Mouse (Mus musculus) left cerebral cortex, postnatal 36 days (tissue): Measurements from ENCODE around the gene Lrp4. TPM values are rescaled to one million over a fixed set of nuclear protein-coding genes. Genes with fewer than 3 reads are reported as not detected.
"Not testable (repeated sequence)": the region's sequence is repeated elsewhere in the genome, so short reads cannot be mapped to it uniquely, and the experiment has no call there.

Experiments
- DNase-seq, 2 experiments: peaks; one replicate each; pipeline ENCODE4 v3.0.0; 2021 to 2022; ENCODE audit warnings: low spot score in 2 of 2, mixed read lengths in 1 of 2
- intact Hi-C: fragments of 180-260 bp; cut with DNase I; formaldehyde crosslinking; loops from one replicate; pipeline ENCODE4 v1.15.1; 2025
- total RNA-seq, 2 experiments: library from RNA; stranded (reverse); gene quantifications; 2 replicates each; pipeline ENCODE4 v1.2.3; 2021

Gene Lrp4
- total RNA-seq, 2 experiments from 2014 or later: 24.7 to 29.6 TPM

- intact Hi-C loops: no loop called here
- no peak for DNase-seq
These were observed 19.5 kb downstream of the Lrp4 start for GRCm38 (mm10) chr2:91476841-91477240.

GRCm38 (mm10) chr2:91480399-91480801 is 23.1 kb downstream of the Lrp4 start:
- intact Hi-C loops: loop anchor here (2.0 to 5.0 kb wide), 2 partner anchors 194 to 368 kb away; no protein-coding TSS in a partner anchor
- no peak for DNase-seq

GRCm38 (mm10) chr2:91480805-91481514 is 23.6 kb downstream of the Lrp4 start:
- intact Hi-C loops: loop anchor here (2.0 to 5.0 kb wide), 2 partner anchors 194 to 369 kb away; no protein-coding TSS in a partner anchor
- DNase-seq: peak in 1 of 2 experiments; percentile 50

GRCm38 (mm10) chr2:91484698-91485097 is 27.4 kb downstream of the Lrp4 start:
- no peak for DNase-seq

GRCm38 (mm10) chr2:91485256-91485655 is 27.9 kb downstream of the Lrp4 start:
- intact Hi-C loops: no loop called here
- DNase-seq: no peak

More at GRCm38 (mm10) chr2:91484698-91485097, 27.4 kb downstream of the Lrp4 start:
- intact Hi-C loops: loop anchor here (5.0 kb wide), 1 partner anchor 372 kb away; no protein-coding TSS in a partner anchor

GRCm38 (mm10) chr2:91487295-91487694 is 30.0 kb downstream of the Lrp4 start:
- intact Hi-C loops, DNase-seq: not testable (repeated sequence)

- intact Hi-C loops: no loop called here
- no peak for DNase-seq
These were observed 34.8 kb downstream of the Lrp4 start for GRCm38 (mm10) chr2:91492071-91492635.

- intact Hi-C loops: no loop called here
- DNase-seq: no peak
These were observed 36.7 kb downstream of the Lrp4 start for GRCm38 (mm10) chr2:91493981-91494380.

GRCm38 (mm10) chr2:91498093-91498719 is 40.9 kb downstream of the Lrp4 start:
- intact Hi-C loops: no loop called here
- no peak for DNase-seq

- intact Hi-C loops: no loop called here
- no peak for DNase-seq
These were observed 50.8 kb downstream of the Lrp4 start for GRCm38 (mm10) chr2:91508076-91508475.

- no peak for DNase-seq
- intact Hi-C loops: no loop called here
These were observed 59.9 kb downstream of the Lrp4 start for GRCm38 (mm10) chr2:91517186-91517585.

- intact Hi-C loops: no loop called here
- peak; percentile 92 to 93 for DNase-seq
These were observed 69.2 kb downstream of the Lrp4 start, which contains the start of gene Ckap5 for GRCm38 (mm10) chr2:91526294-91527146. Gene Ckap5, plus strand, starts transcription at chr2:91526762.

- intact Hi-C loops: no loop called here
- peak in 1 of 2 experiments; percentile 50 for DNase-seq
These were observed 69.8 kb downstream of the Lrp4 start for GRCm38 (mm10) chr2:91527147-91527486.

GRCm38 (mm10) chr2:91537588-91538205 is 80.4 kb downstream of the Lrp4 start:
- intact Hi-C loops: no loop called here
- DNase-seq: peak; percentile 65 to 69

Other genes starting within 250 kb of the Lrp4 start
- 10 to 100 TPM in 1 of 2 experiments, 1 to 10 TPM in 1; 9.6 to 12.2 TPM for gene Ddb2, start 220.5 kb upstream of the Lrp4 start, total RNA-seq
- 10 to 100 TPM; 40.8 to 43.2 TPM for gene Pacsin3, start 201.6 kb upstream of the Lrp4 start, total RNA-seq
- gene Arfgap2, start 192.5 kb upstream of the Lrp4 start, total RNA-seq: 10 to 100 TPM; 66.2 to 78.1 TPM
- 100 to 1,000 TPM; 100 to 103 TPM for gene 1110051M20Rik, start 12.8 kb upstream of the Lrp4 start, total RNA-seq
- 100 to 1,000 TPM; 125 to 130 TPM for gene Ckap5, start 69.3 kb downstream of the Lrp4 start, total RNA-seq
- not detected for gene F2, start 178.9 kb downstream of the Lrp4 start, total RNA-seq
- 10 to 100 TPM in 1 of 2 experiments, 1 to 10 TPM in 1; 9.6 to 14.6 TPM for gene Zfp408, start 192.3 kb downstream of the Lrp4 start, total RNA-seq
- gene Arhgap1, start 192.3 kb downstream of the Lrp4 start, total RNA-seq: 10 to 100 TPM; 69.2 to 75.7 TPM